Mouse (Mus musculus) neural tube, embryonic 11.5 days (tissue): ENCODE measurements around the gene Lpcat2. TPM values are rescaled to one million over a fixed set of nuclear protein-coding genes. Genes with fewer than 3 reads are reported as not detected.

Source experiments
- ATAC-seq: fragments of 200-750 bp; cut with Nextera tagmentation; 2 replicates; pipeline ENCODE4 v1.8.0; 2017; ENCODE audit warnings: moderate number of reproducible peaks, mild to moderate bottlenecking, moderate TSS enrichment, moderate library complexity; ENCODE audit not compliant: insufficient read depth, low FRiP score, low TSS enrichment
- DNase-seq: peaks from one replicate; pipeline ENCODE4 v3.0.0-alpha.2; 2015; ENCODE audit warnings: low spot score
- H3K27ac ChIP-seq: fragments of 300-500 bp; sonication (generic); 2 replicates; pipeline ENCODE4 v1.5.1; 2014; ENCODE audit warnings: low read depth, mild to moderate bottlenecking, low read length
- H3K27me3 ChIP-seq: fragments of 300-500 bp; sonication (generic); 2 replicates; pipeline ENCODE4 v1.6.1; 2014; ENCODE audit warnings: mild to moderate bottlenecking, low read length, mixed read lengths; ENCODE audit not compliant: control insufficient read depth, insufficient read depth
- H3K36me3 ChIP-seq: fragments of 300-500 bp; sonication (generic); 2 replicates; pipeline ENCODE4 v1.6.1; 2014; ENCODE audit warnings: mild to moderate bottlenecking, low read length, moderate library complexity, mixed read lengths; ENCODE audit not compliant: control insufficient read depth, insufficient read depth
- H3K4me1 ChIP-seq: fragments of 300-500 bp; sonication (generic); 2 replicates; pipeline ENCODE4 v1.6.1; 2014; ENCODE audit warnings: low read length, mixed read lengths; ENCODE audit not compliant: control insufficient read depth, insufficient read depth
- H3K4me2 ChIP-seq: fragments of 300-500 bp; sonication (generic); 2 replicates; pipeline ENCODE4 v1.6.1; 2014; ENCODE audit warnings: low read depth, mild to moderate bottlenecking, moderate library complexity
- H3K4me3 ChIP-seq: fragments of 300-500 bp; sonication (generic); 2 replicates; pipeline ENCODE4 v1.5.1; 2014; ENCODE audit warnings: low read depth, low read length
- H3K9ac ChIP-seq: fragments of 300-500 bp; sonication (generic); 2 replicates; pipeline ENCODE4 v1.6.1; 2014; ENCODE audit warnings: mild to moderate bottlenecking, low read length
- H3K9me3 ChIP-seq: fragments of 300-500 bp; sonication (generic); 2 replicates; pipeline ENCODE4 v1.6.1; 2016; ENCODE audit warnings: low read length; ENCODE audit not compliant: control insufficient read depth
- WGBS: fragments of 180-500 bp; shearing (Covaris S2); extraction: QIAGEN DNeasy Blood & Tissue Kit; methylation state at CpG from one replicate; pipeline ENCODE4 v1.1.7; 2014; 5-methylcytosine and 5-hydroxymethylcytosine counted together
- polyA plus RNA-seq: library from polyadenylated mRNA; unstranded; fragments of >200 nt; fragmentation: Nextera tagmentation; extraction: Ambion mirVana; gene quantifications from 2 replicates; pipeline ENCODE4 v1.2.1, GENCODE M21; 2014

Lpcat2 gene
- polyA plus RNA-seq, 1 experiment from 2014 or later: 4.4 TPM

GRCm38 (mm10) chr8:92828251-92828743 lies 26.8 kb upstream of the Lpcat2 start:
- no peak overlapping the region for H3K9ac ChIP-seq
- no peaks in the 10 kb centered on the region for H3K9me3 ChIP-seq
- no peaks in the 10 kb centered on the region for H3K36me3 ChIP-seq
- H3K4me3 ChIP-seq: peak overlapping the region; percentile 44
- ATAC-seq (no peak), DNase-seq (peak; percentile 35)
- no peaks in the 10 kb centered on the region for H3K27me3 ChIP-seq
- no peak overlapping the region for H3K27ac ChIP-seq
- no peaks in the 10 kb centered on the region for H3K4me1 ChIP-seq
- peak overlapping the region; percentile 65 for H3K4me2 ChIP-seq
- 38% methylated on average over 15 of the region's 15 CpGs for WGBS

GRCm38 (mm10) chr8:92834065-92834731 lies 20.9 kb upstream of the Lpcat2 start:
- Histone ChIP-seq H3K9me3 (no peaks in the 10 kb centered on the region), H3K4me1 (no peaks in the 10 kb centered on the region), H3K27ac (no peak overlapping the region), H3K4me3 (no peak overlapping the region), H3K36me3 (0 out of 2 replicates have a peak, but pooled peaks cover 2% of the 10 kb centered on the region), H3K9ac (no peak overlapping the region), H3K27me3 (no peaks in the 10 kb centered on the region), H3K4me2 (no peak overlapping the region)
- ATAC-seq (no peak), DNase-seq (no peak)
- WGBS: 76% methylated on average over 5 of the region's 5 CpGs

GRCm38 (mm10) chr8:92834786-92835500 lies 20.2 kb upstream of the Lpcat2 start:
- no peaks in the 10 kb centered on the region for H3K9me3 ChIP-seq
- H3K27ac ChIP-seq: no peak overlapping the region
- DNase-seq (no peak), ATAC-seq (no peak)
- H3K27me3 ChIP-seq: no peaks in the 10 kb centered on the region
- H3K4me1 ChIP-seq: no peaks in the 10 kb centered on the region
- H3K4me3 ChIP-seq: no peak overlapping the region
- WGBS: 88% methylated on average over 11 of the region's 11 CpGs
- no peak overlapping the region for H3K9ac ChIP-seq
- H3K4me2 ChIP-seq: no peak overlapping the region
- 0 out of 2 replicates have a peak, but pooled peaks cover 2% of the 10 kb centered on the region for H3K36me3 ChIP-seq

- no peak for ATAC-seq
- Histone ChIP-seq H3K4me3 (no peak overlapping the region), H3K36me3 (0 out of 2 replicates have a peak, but pooled peaks cover 2% of the 10 kb centered on the region), H3K27me3 (no peaks in the 10 kb centered on the region), H3K4me1 (no peaks in the 10 kb centered on the region), H3K4me2 (no peak overlapping the region), H3K27ac (no peak overlapping the region), H3K9me3 (no peaks in the 10 kb centered on the region), H3K9ac (no peak overlapping the region)
- 98% methylated on average over 11 of the region's 11 CpGs for WGBS
- no peak for DNase-seq
Measured at GRCm38 (mm10) chr8:92835901-92836300, 19.2 kb upstream of the Lpcat2 start.

GRCm38 (mm10) chr8:92838616-92839015 lies 16.5 kb upstream of the Lpcat2 start:
- no peak overlapping the region for H3K9ac ChIP-seq
- H3K4me1 ChIP-seq: no peaks in the 10 kb centered on the region
- H3K4me2 ChIP-seq: no peak overlapping the region
- ATAC-seq (no peak), DNase-seq (no peak)
- no peak overlapping the region for H3K4me3 ChIP-seq
- 78% methylated on average over 3 of the region's 3 CpGs for WGBS
- H3K36me3 ChIP-seq: 0 out of 2 replicates have a peak, but pooled peaks cover 2% of the 10 kb centered on the region
- H3K9me3 ChIP-seq: no peaks in the 10 kb centered on the region
- no peaks in the 10 kb centered on the region for H3K27me3 ChIP-seq
- no peak overlapping the region for H3K27ac ChIP-seq

- Histone ChIP-seq H3K4me3 (no peak overlapping the region), H3K4me1 (no peaks in the 10 kb centered on the region), H3K9ac (no peak overlapping the region), H3K4me2 (no peak overlapping the region), H3K27me3 (no peaks in the 10 kb centered on the region), H3K36me3 (0 out of 2 replicates have a peak, but pooled peaks cover 2% of the 10 kb centered on the region), H3K9me3 (no peaks in the 10 kb centered on the region; the same call in 1 of the 2 replicates), H3K27ac (no peak overlapping the region)
- DNase-seq: no peak
- WGBS: 95% methylated on average over 8 of the region's 8 CpGs
- no peak for ATAC-seq
Measured at GRCm38 (mm10) chr8:92839161-92839560, 16.0 kb upstream of the Lpcat2 start.

GRCm38 (mm10) chr8:92839876-92840275 lies 15.3 kb upstream of the Lpcat2 start:
- H3K9me3 ChIP-seq: no peaks in the 10 kb centered on the region; the same call in 1 of the 2 replicates
- no peaks in the 10 kb centered on the region for H3K4me1 ChIP-seq
- H3K9ac ChIP-seq: no peak overlapping the region
- no peak overlapping the region for H3K4me2 ChIP-seq
- 94% methylated on average over 7 of the region's 7 CpGs for WGBS
- H3K27ac ChIP-seq: no peak overlapping the region
- H3K27me3 ChIP-seq: no peaks in the 10 kb centered on the region
- H3K36me3 ChIP-seq: 0 out of 2 replicates have a peak, but pooled peaks cover 2% of the 10 kb centered on the region
- no peak overlapping the region for H3K4me3 ChIP-seq
- ATAC-seq: no peak
- no peak for DNase-seq

GRCm38 (mm10) chr8:92846684-92847083 lies 8.5 kb upstream of the Lpcat2 start:
- Histone ChIP-seq H3K4me1 (peaks cover 3% of the 10 kb centered on the region; the same call in 1 of the 2 replicates), H3K27me3 (no peaks in the 10 kb centered on the region), H3K4me2 (0 out of 2 replicates have a peak overlapping the region, but pooled peaks have one; percentile 15), H3K27ac (peak overlapping the region; percentile 20; the same call in 1 of the 2 replicates), H3K9ac (no peak overlapping the region), H3K36me3 (no peaks in the 10 kb centered on the region), H3K4me3 (no peak overlapping the region), H3K9me3 (no peaks in the 10 kb centered on the region; the same call in 1 of the 2 replicates)
- DNase-seq (no peak), ATAC-seq (no peak)
- 48% methylated on average over 3 of the region's 3 CpGs for WGBS
